Mouse (Mus musculus) thymus, postnatal 14 days (tissue): Measurements from ENCODE around the gene Rpl27.
A peak's percentile ranks its signal among the peaks of the same experiment; 100 is the strongest.
"Not testable (repeated sequence)": the region's sequence is repeated elsewhere in the genome, so short reads cannot be mapped to it uniquely, and the experiment has no call there.

Experiments used
- DNase-seq: peaks from one replicate; pipeline ENCODE4 v3.0.0; 2021

The Rpl27 gene

GRCm38 (mm10) chr11:101448274-101448746 lies 6.2 kb downstream of the Rpl27 start, which contains the start of gene Ifi35:
Ifi35 (plus strand) TSS chr11:101448407.
- peak; percentile 75 for DNase-seq

GRCm38 (mm10) chr11:101448899-101449298 lies 6.8 kb downstream of the Rpl27 start:
- DNase-seq, result no peak

- DNase-seq, result not testable (repeated sequence)
These were observed 7.5 kb downstream of the Rpl27 start for GRCm38 (mm10) chr11:101449596-101449995.

- peak; percentile 37 for DNase-seq
These were observed 8.3 kb downstream of the Rpl27 start for GRCm38 (mm10) chr11:101450394-101450793.

- no peak for DNase-seq
These were observed 9.4 kb downstream of the Rpl27 start for GRCm38 (mm10) chr11:101451536-101451935.

GRCm38 (mm10) chr11:101452093-101452774 lies 10.1 kb downstream of the Rpl27 start:
- no peak for DNase-seq

GRCm38 (mm10) chr11:101454702-101455101 lies 12.6 kb downstream of the Rpl27 start:
- no peak for DNase-seq

GRCm38 (mm10) chr11:101455627-101456026 lies 13.5 kb downstream of the Rpl27 start:
- DNase-seq, result no peak

- DNase-seq, result no peak
These were observed 15.5 kb downstream of the Rpl27 start for GRCm38 (mm10) chr11:101457631-101458030.

- DNase-seq, result no peak
These were observed 16.1 kb downstream of the Rpl27 start for GRCm38 (mm10) chr11:101458217-101458616.

- DNase-seq, result no peak
These were observed 17.6 kb downstream of the Rpl27 start for GRCm38 (mm10) chr11:101459716-101460115.

- DNase-seq, result no peak
These were observed 18.2 kb downstream of the Rpl27 start for GRCm38 (mm10) chr11:101460321-101460720.

GRCm38 (mm10) chr11:101462141-101462540 lies 20.0 kb downstream of the Rpl27 start:
- no peak for DNase-seq

- no peak for DNase-seq
These were observed 20.7 kb downstream of the Rpl27 start for GRCm38 (mm10) chr11:101462583-101463440.

- no peak for DNase-seq
These were observed 22.4 kb downstream of the Rpl27 start, which contains the start of gene Rnd2 for GRCm38 (mm10) chr11:101464211-101465100. Rnd2 (plus strand) TSS chr11:101464999.

GRCm38 (mm10) chr11:101465101-101465868 lies 23.2 kb downstream of the Rpl27 start:
- peak; percentile 48 for DNase-seq

GRCm38 (mm10) chr11:101465869-101466551 lies 23.9 kb downstream of the Rpl27 start, which contains the start of gene Vat1:
Vat1 (minus strand) TSS chr11:101466230.
- peak; percentile 70 for DNase-seq

- DNase-seq, result not testable (repeated sequence)
These were observed 24.5 kb downstream of the Rpl27 start for GRCm38 (mm10) chr11:101466552-101466950.

GRCm38 (mm10) chr11:101467477-101468262 lies 25.6 kb downstream of the Rpl27 start:
- peak; percentile 82 for DNase-seq

GRCm38 (mm10) chr11:101468263-101468688 lies 26.2 kb downstream of the Rpl27 start:
- no peak for DNase-seq
